Mouse (Mus musculus) liver, adult 2 months (tissue): ENCODE measurements around the gene Cc2d1b.

Source experiments
- CTCF ChIP-seq: fragments of 200-500 bp; IDR thresholded peaks from 2 replicates; pipeline ENCODE4 v1.5.1; 2011; ENCODE audit warnings: low read depth, low read length, control low read depth
- POLR2A ChIP-seq: fragments of 200-500 bp; IDR thresholded peaks from 2 replicates; pipeline ENCODE4 v1.6.1; 2011; ENCODE audit warnings: low read length, control low read depth; ENCODE audit not compliant: insufficient read depth; ENCODE audit errors: extremely low read depth

- no peak for TF ChIP-seq CTCF
- TF ChIP-seq POLR2A = no peak
Observed at GRCm38 (mm10) chr4:108618586-108618985, 1.2 kb upstream of the Cc2d1b start.
